Mouse (Mus musculus): ENCODE data around the gene Gbf1. TPM values are rescaled to one million over a fixed set of nuclear protein-coding genes. Genes with fewer than 3 reads are reported as not detected.
A peak's percentile ranks its signal among the peaks of the same experiment; 100 is the strongest.

Gbf1 gene
- polyA plus RNA-seq, 1 experiment from 2014 or later, result 41.2 TPM

GRCm38 (mm10) chr19:46317546-46317885, 165.2 kb downstream of the Gbf1 start:
- ATAC-seq (replicated peaks; ENCODE audit: insufficient number of reproducible peaks, insufficient read depth, low FRiP score, low read depth), result peak; percentile 11; the same call in 1 of the 2 replicates
- peaks cover 93% of the 10 kb centered on the region for H3K27me3 ChIP-seq
- H3K9ac ChIP-seq, result peak overlapping the region; percentile 39
- peaks cover under 1% of the 10 kb centered on the region; the same call in 1 of the 2 replicates for H3K36me3 ChIP-seq
- peak overlapping the region; percentile 53 for H3K4me3 ChIP-seq
- H3K9me3 ChIP-seq (replicated peaks), result no peaks in the 10 kb centered on the region
- peak overlapping the region; percentile 84 for H3K4me2 ChIP-seq
- WGBS, result 1% methylated on average over 39 of the region's 48 CpGs
- H3K4me1 ChIP-seq (replicated peaks), result peaks cover 45% of the 10 kb centered on the region
- H3K27ac ChIP-seq, result no peak overlapping the region

DNA sequence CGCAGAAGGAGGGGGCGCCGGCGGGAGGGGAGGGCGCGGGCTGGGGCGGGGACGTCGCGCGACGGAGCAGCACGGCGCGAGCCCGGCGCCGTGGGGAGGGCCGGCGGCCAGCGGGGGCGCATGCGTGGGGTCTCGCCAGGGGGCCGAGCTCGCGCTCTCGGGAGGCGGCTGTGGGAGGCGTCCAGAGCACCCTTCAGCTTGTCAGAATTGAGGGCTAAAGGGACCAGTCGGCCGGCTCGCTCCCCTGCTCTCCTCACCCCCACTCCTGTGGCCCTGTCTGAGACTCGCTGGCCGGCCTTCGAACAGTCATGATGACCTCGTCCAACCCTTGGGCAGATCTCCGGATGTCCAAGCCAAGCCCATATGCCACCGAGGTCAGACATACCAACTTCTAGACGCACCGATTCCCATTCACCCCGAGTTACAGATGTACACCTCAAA, 165.7 kb downstream of the Gbf1 start:
- peak overlapping the region; percentile 84 for H3K4me2 ChIP-seq
- H3K9ac ChIP-seq, result peak overlapping the region; percentile 39
- H3K36me3 ChIP-seq, result no peaks in the 10 kb centered on the region
- peaks cover 95% of the 10 kb centered on the region for H3K27me3 ChIP-seq
- no peaks in the 10 kb centered on the region for H3K9me3 ChIP-seq (replicated peaks)
- H3K4me3 ChIP-seq, result peak overlapping the region; percentile 53
- H3K27ac ChIP-seq, result no peak overlapping the region
- WGBS, result 2% methylated on average over 33 of the region's 42 CpGs
- H3K4me1 ChIP-seq (replicated peaks), result peaks cover 45% of the 10 kb centered on the region
- ATAC-seq (replicated peaks; ENCODE audit: insufficient number of reproducible peaks, insufficient read depth, low FRiP score, low read depth), result peak; percentile 36

- no peaks in the 10 kb centered on the region for H3K36me3 ChIP-seq
- H3K27ac ChIP-seq, result no peak overlapping the region
- no peaks in the 10 kb centered on the region for H3K9me3 ChIP-seq (replicated peaks)
- no peak overlapping the region for H3K9ac ChIP-seq
- H3K4me1 ChIP-seq (replicated peaks), result peaks cover 45% of the 10 kb centered on the region
- ATAC-seq (replicated peaks; ENCODE audit: insufficient number of reproducible peaks, insufficient read depth, low FRiP score, low read depth), result no peak
- H3K27me3 ChIP-seq, result peaks cover 95% of the 10 kb centered on the region
- H3K4me2 ChIP-seq, result peak overlapping the region; percentile 36
- 10% methylated on average over 16 of the region's 16 CpGs for WGBS
- H3K4me3 ChIP-seq, result peak overlapping the region; percentile 53
These were observed 166.5 kb downstream of the Gbf1 start for GRCm38 (mm10) chr19:46318586-46319378.

DNA sequence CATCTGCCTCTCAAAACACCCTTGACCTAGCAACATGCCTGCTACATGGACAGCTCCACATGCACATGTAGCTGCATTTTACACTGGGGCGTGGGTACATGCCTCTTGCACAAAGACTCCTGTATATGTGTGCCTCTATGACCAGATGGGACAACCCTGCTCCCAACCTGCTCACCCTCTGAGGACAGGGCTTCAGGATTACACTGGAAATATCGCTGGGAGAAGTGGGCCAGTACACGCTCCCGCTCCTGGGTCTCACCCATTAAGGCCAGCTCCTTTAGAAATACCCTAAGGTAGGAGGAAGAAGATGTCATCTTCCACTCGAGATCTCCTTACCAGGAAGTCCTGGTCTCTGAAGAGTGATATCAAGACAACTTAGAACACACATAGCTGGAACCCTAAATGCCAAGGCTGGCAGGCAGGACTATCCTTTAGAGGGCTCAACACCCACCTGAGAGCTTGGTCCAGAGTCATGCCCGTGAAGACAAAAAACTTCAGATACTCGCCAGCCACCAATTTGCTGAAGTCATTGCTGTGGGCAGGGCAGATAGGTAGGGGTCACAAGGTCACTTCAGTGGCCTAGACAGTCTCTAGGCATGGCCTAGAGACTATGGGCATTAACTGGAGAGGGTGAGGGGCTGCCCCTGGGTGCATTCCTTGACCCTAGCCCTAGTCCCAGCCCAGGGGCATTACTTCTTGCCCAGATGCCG, 167.9 kb downstream of the Gbf1 start:
- no peak overlapping the region for H3K27ac ChIP-seq
- H3K4me2 ChIP-seq, result no peak overlapping the region
- 69% methylated on average over 8 of the region's 8 CpGs for WGBS
- no peak for ATAC-seq (replicated peaks; ENCODE audit: insufficient number of reproducible peaks, insufficient read depth, low FRiP score, low read depth)
- H3K9ac ChIP-seq, result no peak overlapping the region
- no peak overlapping the region for H3K4me3 ChIP-seq
- no peaks in the 10 kb centered on the region for H3K36me3 ChIP-seq
- H3K27me3 ChIP-seq, result peaks cover 96% of the 10 kb centered on the region
- H3K4me1 ChIP-seq (replicated peaks), result peaks cover 38% of the 10 kb centered on the region
- H3K9me3 ChIP-seq (replicated peaks), result no peaks in the 10 kb centered on the region

- Histone ChIP-seq H3K27ac (no peak overlapping the region), H3K4me3 (no peak overlapping the region), H3K9me3 (replicated peaks) (no peaks in the 10 kb centered on the region), H3K4me1 (replicated peaks) (peaks cover 32% of the 10 kb centered on the region), H3K36me3 (no peaks in the 10 kb centered on the region), H3K27me3 (peaks cover 100% of the 10 kb centered on the region), H3K4me2 (no peak overlapping the region), H3K9ac (no peak overlapping the region)
- no peak for ATAC-seq (replicated peaks; ENCODE audit: insufficient number of reproducible peaks, insufficient read depth, low FRiP score, low read depth)
- WGBS, result 28% methylated on average over 6 of the region's 6 CpGs
These were observed 169.0 kb downstream of the Gbf1 start for GRCm38 (mm10) chr19:46321101-46321943.

GRCm38 (mm10) chr19:46322144-46322995, 170.1 kb downstream of the Gbf1 start:
- Histone ChIP-seq H3K4me1 (replicated peaks) (peaks cover 32% of the 10 kb centered on the region), H3K27me3 (peaks cover 100% of the 10 kb centered on the region), H3K27ac (no peak overlapping the region), H3K4me3 (no peak overlapping the region), H3K36me3 (no peaks in the 10 kb centered on the region), H3K9me3 (replicated peaks) (no peaks in the 10 kb centered on the region), H3K4me2 (no peak overlapping the region), H3K9ac (no peak overlapping the region)
- no peak for ATAC-seq (replicated peaks; ENCODE audit: insufficient number of reproducible peaks, insufficient read depth, low FRiP score, low read depth)
- 43% methylated on average over 11 of the region's 11 CpGs for WGBS

GRCm38 (mm10) chr19:46322996-46323572, 170.8 kb downstream of the Gbf1 start:
- Histone ChIP-seq H3K9me3 (replicated peaks) (no peaks in the 10 kb centered on the region), H3K4me1 (replicated peaks) (peaks cover 32% of the 10 kb centered on the region), H3K27ac (no peak overlapping the region), H3K9ac (no peak overlapping the region), H3K27me3 (peaks cover 94% of the 10 kb centered on the region), H3K4me3 (no peak overlapping the region), H3K36me3 (no peaks in the 10 kb centered on the region), H3K4me2 (no peak overlapping the region)
- ATAC-seq (replicated peaks; ENCODE audit: insufficient number of reproducible peaks, insufficient read depth, low FRiP score, low read depth), result no peak
- 68% methylated on average over 13 of the region's 13 CpGs for WGBS

DNA sequence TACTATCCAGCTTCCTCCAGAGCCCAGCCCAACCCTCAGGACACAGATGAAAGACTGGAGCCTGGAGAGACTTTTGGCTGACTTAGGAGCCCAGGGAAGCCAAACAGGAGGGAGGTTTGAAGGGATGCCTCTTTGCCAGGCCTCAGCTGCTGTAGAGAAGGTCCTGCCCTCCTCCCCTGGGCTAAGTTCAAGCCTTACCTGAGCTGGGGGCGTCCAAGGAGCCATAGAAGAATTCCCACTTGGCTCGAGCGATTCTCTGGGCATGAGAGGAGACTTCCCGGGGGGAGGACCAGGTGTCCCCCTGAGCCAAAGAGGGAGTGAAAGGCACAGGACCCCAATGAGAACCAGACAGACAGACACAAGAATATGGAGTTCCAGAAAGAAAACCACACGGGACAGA, 171.4 kb downstream of the Gbf1 start:
- ATAC-seq (replicated peaks; ENCODE audit: insufficient number of reproducible peaks, insufficient read depth, low FRiP score, low read depth), result no peak
- H3K27ac ChIP-seq, result no peak overlapping the region
- WGBS, result 64% methylated on average over 5 of the region's 5 CpGs

DNA sequence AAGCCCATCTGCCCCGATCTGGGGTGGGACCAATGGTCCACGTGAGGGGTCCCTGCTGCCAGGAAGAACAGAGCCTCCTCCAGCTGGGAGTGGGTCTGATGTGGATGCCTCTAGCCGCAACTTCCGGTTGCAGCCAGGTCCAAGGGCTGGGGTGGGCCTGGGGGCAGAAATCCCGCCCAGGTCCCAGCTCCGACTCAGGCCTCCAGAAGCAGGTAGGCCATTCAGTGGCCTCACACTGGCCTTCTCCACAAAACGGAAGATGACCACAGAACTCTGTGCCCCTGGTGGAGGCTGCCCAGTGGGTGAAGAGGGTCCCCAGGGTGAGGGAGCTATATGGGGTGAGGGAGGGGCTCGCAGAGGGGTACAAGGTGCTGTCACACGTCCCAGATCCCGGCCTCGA, 172.1 kb downstream of the Gbf1 start:
- no peak overlapping the region for H3K4me2 ChIP-seq
- no peaks in the 10 kb centered on the region for H3K9me3 ChIP-seq (replicated peaks)
- ATAC-seq (replicated peaks; ENCODE audit: insufficient number of reproducible peaks, insufficient read depth, low FRiP score, low read depth), result no peak
- no peak overlapping the region for H3K27ac ChIP-seq
- no peaks in the 10 kb centered on the region for H3K36me3 ChIP-seq
- no peak overlapping the region for H3K9ac ChIP-seq
- no peak overlapping the region for H3K4me3 ChIP-seq
- peaks cover 27% of the 10 kb centered on the region for H3K4me1 ChIP-seq (replicated peaks)
- whole genome bisulfite sequencing, result 56% methylated on average over 11 of the region's 11 CpGs
- H3K27me3 ChIP-seq, result peaks cover 81% of the 10 kb centered on the region

More for the DNA sequence above, 171.4 kb downstream of the Gbf1 start:
- no peaks in the 10 kb centered on the region for H3K36me3 ChIP-seq
- no peak overlapping the region for H3K9ac ChIP-seq
- no peaks in the 10 kb centered on the region for H3K9me3 ChIP-seq (replicated peaks)
- H3K27me3 ChIP-seq, result peaks cover 87% of the 10 kb centered on the region
- no peak overlapping the region for H3K4me2 ChIP-seq
- H3K4me1 ChIP-seq (replicated peaks), result peaks cover 27% of the 10 kb centered on the region
- no peak overlapping the region for H3K4me3 ChIP-seq

- Histone ChIP-seq H3K4me3 (no peak overlapping the region), H3K36me3 (no peaks in the 10 kb centered on the region), H3K27me3 (peaks cover 75% of the 10 kb centered on the region), H3K9ac (no peak overlapping the region), H3K27ac (no peak overlapping the region), H3K9me3 (replicated peaks) (no peaks in the 10 kb centered on the region), H3K4me1 (replicated peaks) (peaks cover 32% of the 10 kb centered on the region), H3K4me2 (no peak overlapping the region)
- 43% methylated on average over 5 of the region's 5 CpGs for WGBS
- no peak for ATAC-seq (replicated peaks; ENCODE audit: insufficient number of reproducible peaks, insufficient read depth, low FRiP score, low read depth)
These were observed 172.6 kb downstream of the Gbf1 start for GRCm38 (mm10) chr19:46324918-46325317.
